Mouse (Mus musculus) bone marrow, adult 2 months (tissue): ENCODE data around the gene Catsperz.

Experiments
- CTCF ChIP-seq: fragments of 200-500 bp; IDR thresholded peaks from 2 replicates; pipeline ENCODE4 v1.5.1; 2011; ENCODE audit warnings: low read length, control low read depth; ENCODE audit not compliant: control insufficient read depth, insufficient read depth
- POLR2A ChIP-seq: fragments of 200-500 bp; IDR thresholded peaks from 2 replicates; pipeline ENCODE4 v1.6.1; 2011; ENCODE audit warnings: low read depth, mild to moderate bottlenecking, control low read depth, low read length, borderline replicate concordance; ENCODE audit not compliant: control insufficient read depth

- TF ChIP-seq POLR2A (no peak), CTCF (no peak)
Measured at GRCm38 (mm10) chr19:6919431-6919830, 5.7 kb downstream of the Catsperz start.
